Mouse (Mus musculus) WW6 (cell line): Measurements from ENCODE around the gene Pde1c.
"Not testable (repeated sequence)": the region's sequence is repeated elsewhere in the genome, so short reads cannot be mapped to it uniquely, and the experiment has no call there.

ENCODE experiments used
- DNase-seq: peaks from one replicate; pipeline ENCODE4 v3.0.0-alpha.2; 2013; ENCODE audit warnings: low read depth, low spot score

The Pde1c gene

DNA sequence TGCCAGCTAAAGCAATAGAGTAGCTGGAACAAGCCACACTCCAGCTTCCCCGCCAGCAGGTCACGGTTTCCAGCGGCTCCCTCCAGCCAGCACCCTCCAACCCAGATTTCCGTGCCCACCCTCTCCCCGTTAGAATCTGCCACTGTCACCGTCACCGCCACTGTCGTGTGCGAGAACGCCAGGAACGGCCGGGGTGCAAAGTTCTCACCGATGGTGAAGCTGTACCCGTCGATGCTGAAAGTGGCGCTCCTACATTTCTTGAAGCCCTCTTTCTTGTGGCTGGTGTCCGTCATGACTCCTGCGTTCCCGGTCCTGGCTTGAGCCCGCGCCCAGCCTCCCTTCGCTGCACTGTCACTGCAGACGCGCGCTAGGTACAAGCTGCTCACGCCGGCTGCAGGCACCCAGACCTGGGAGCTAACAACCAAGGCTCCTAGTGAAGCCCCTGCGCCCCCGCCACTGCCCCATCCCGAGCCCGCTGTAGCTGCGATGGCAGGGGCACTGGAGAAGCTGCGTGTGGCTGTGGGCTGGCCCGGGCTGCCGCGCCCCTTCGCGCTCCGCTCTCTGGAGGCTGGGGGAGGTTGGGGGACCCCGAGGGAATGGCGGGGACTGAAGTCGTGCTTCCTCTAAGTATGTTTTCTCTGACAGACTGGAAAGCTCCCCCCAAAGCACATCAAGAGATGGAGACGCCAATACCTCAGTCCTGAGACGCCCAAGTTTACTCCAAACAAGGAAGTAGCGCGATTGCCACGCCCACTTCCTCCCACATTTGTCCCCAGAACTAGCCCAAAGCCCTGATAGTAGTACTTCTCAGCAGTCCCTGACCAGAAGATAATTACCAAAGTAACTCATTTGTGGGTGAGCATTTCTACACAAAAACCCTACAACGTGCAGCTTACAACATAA is at the start of gene Pde1c:
Pde1c (minus strand) TSS at position 634 of the 903 bp plus-strand sequence.
- DNase-seq, result peak; percentile 26

DNA sequence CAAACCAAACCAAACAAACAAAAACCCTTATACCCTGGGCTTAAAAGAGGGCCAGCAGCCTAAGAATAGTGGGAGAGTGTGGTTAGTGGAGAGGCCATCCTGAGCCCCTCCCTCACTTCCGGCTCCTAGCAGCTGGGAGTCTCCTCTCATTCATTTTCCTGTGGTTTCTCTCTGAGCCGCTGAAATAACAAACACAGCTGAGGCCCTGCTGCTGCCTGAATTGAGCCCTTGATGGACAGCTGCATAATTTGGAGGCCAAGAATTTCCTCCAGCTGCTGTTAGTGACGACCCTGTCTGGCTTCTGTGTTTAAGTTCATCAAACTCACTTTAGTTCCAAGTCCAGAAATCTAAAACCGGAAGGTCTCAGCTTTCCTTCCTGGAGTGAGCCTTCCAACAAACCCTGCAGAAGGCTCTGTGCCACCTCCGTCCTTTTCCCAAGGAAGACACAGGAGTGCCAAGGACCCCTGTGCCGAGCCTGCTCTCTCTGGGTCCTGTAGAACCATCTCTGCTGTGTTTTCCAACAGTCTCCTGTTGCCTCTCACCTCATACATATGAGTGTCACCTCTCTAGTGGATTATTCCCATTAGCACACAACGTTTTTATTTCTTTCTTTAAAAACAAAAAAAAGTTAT is 48.2 kb upstream of the Pde1c start:
- DNase-seq, result no peak

DNA sequence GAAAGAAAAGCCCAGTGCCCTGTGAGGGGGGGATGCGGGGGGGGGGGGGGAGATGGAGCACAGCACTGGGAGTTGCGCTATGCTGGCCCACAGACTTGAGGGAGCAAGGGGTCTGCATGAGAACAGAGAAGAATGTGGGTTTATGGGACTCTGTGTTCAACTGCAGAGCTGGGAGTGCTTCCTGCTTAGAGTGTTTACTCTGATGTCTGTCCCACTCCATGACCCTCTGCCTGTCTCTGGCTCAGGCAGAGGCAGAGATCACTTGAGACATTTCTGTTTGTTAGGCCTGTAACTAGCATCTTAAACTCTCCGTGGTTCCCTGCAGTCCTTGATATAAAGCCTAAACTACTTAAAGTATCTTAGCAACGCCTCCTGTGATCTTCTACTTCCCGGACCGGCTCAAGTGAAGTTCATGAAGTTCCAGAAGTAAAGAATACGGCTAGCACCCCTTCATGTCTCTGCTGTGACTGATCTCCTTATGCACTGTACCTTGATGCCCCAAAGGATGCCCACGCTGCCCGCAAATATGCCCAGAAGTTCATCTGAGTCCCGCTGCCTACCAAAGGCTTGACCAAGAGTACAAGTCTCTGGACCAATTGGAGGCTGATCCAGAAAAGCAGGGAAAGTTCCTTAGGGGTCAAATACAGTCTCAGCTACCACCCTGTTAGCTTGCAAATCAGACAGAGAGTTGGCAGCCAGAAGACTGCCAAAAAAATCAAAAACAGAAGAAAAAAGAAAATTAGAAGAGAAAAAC is 47.5 kb upstream of the Pde1c start:
- DNase-seq, result no peak

DNA sequence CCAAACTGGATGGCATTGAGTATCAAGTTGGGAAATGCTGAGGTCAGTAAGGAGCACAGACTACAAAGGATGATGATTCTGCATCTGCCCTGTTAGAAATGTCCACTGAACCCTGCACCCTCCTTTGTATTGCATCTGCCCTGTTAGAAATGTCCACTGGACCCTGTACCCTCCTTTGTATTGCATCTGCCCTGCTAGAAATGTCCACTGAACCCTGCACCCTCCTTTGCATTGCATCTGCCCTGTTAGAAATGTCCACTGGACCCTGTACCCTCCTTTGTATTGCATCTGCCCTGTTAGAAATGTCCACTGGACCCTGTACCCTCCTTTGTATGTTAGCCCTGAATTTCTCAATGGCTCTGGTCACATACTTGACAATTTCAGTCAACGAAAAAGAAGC is 40.6 kb upstream of the Pde1c start:
- not testable (repeated sequence) for DNase-seq

DNA sequence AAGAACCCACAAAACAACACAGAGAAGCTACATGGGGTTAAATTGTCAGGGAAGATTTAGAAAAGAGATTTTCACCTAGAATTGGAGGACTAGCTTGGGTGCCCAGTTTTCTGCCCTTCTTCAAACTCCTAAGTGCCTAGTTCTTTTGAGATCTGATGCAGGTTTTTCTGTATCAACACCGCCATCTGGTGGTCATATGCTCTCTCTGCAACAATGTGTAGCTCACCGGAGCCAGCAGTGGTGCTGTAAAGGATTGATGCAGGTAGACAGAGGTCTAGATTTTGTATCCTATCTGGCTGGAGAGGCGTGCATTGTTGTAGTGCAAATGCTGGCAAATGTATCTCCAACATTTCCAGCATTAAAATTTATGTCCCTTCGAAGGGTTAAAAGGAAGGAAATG is 39.4 kb upstream of the Pde1c start:
- DNase-seq, result peak; percentile 34

DNA sequence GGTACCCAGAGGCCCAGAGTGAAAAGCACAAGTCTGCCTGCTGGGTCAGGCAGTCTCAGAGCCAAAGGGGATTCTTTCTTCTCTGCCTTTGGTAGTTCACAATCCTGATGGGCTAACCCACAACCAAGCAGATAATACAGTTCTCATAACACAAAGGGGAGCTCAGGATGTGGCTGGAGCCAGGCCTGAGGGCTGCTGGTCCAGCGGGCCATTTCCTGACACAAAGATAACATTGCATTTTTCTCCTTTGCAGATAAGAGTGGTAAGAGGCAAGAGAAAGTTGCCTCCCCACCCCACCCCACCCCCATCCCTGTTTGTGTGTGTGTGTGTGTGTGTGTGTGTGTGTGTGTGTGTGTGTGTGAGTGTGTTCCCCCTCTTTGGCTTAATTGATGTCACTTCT is 10.7 kb upstream of the Pde1c start:
- DNase-seq, result no peak

DNA sequence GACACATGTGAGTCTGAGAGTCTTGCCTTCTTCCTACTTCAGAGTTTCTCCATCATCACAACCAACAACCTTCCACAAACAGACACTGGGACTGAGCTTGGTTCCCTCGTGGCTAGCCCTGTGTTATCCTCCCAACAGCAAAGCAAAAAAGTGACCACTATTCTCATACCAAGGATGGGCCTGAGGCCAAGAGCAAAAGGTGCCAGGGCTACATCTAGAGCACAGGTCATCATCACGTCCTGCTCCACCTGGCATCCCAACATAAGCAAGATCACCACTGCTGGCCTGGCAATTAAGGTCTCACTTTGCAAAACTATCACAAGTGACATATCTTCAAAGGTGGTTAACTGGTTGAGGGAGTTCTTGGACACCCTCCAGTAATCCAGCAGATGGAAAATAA is 8.0 kb downstream of the Pde1c start:
- DNase-seq, result no peak

GRCm38 (mm10) chr6:56560474-56560888 is 8.4 kb downstream of the Pde1c start:
- DNase-seq, result no peak

DNA sequence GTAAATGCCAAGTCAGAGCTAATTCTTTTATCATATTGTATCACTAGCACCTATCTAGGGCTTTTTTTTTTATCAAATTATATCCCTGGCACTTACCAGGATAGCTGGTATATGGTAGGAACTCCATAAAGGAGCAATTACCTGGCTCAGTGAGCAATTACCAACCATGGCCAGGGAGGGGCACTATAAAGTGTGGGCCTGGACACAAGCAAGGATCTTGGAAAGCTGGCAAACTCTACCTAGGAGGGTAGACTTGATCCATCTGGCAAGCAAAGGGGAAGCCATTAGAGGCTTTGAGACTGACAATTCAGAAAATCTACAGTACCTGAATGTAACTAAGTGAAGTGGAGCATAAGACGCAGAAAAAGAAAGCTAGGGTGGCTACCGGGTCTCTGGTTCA is 10.2 kb downstream of the Pde1c start:
- DNase-seq, result no peak

GRCm38 (mm10) chr6:56555848-56556247 is 13.1 kb downstream of the Pde1c start:
- DNase-seq, result no peak

- DNase-seq, result no peak
Observed at GRCm38 (mm10) chr6:56555382-56555781, 13.5 kb downstream of the Pde1c start.

DNA sequence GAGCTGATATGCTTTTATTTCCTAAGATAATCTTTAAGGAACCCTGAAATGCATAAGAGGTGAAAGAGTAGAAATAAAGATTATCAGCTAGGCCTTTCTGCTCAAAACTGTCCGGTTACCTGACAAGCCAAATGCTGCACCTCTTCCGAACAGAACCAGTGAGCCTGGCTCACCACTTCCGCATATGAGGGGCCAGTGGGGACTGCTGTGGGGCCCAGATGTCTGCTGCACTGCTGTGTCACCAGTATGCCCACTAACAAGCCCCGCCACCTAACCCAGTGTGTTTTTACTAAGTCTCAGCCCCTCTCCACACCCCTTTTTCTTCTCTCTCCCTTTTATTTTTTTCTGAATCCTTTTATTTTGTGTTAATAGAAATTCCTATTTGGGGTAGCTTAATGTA is 17.9 kb downstream of the Pde1c start:
- no peak for DNase-seq

- DNase-seq, result no peak
Observed at GRCm38 (mm10) chr6:56540247-56540646, 28.7 kb downstream of the Pde1c start.

GRCm38 (mm10) chr6:56534653-56535052 is 34.2 kb downstream of the Pde1c start:
- DNase-seq, result no peak

DNA sequence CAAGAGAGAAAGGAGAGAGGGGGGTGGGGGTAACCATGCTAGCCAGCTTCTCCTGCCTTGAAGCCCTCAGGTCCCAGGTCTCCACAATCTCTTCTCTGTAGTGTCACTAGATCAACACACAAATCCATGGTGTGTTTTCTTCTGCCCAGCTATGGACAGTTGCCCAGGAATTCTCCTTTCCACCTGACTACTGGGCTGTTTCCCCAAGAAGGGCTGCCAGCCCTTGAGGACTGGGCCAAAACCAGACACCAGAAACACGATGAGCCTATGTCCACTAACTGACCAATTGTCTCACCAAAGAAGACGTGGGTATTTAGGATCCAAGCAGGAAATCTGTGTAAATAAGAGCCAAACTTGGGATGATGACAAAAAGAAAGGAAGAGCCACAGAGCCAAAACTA is 36.6 kb downstream of the Pde1c start:
- DNase-seq, result no peak

DNA sequence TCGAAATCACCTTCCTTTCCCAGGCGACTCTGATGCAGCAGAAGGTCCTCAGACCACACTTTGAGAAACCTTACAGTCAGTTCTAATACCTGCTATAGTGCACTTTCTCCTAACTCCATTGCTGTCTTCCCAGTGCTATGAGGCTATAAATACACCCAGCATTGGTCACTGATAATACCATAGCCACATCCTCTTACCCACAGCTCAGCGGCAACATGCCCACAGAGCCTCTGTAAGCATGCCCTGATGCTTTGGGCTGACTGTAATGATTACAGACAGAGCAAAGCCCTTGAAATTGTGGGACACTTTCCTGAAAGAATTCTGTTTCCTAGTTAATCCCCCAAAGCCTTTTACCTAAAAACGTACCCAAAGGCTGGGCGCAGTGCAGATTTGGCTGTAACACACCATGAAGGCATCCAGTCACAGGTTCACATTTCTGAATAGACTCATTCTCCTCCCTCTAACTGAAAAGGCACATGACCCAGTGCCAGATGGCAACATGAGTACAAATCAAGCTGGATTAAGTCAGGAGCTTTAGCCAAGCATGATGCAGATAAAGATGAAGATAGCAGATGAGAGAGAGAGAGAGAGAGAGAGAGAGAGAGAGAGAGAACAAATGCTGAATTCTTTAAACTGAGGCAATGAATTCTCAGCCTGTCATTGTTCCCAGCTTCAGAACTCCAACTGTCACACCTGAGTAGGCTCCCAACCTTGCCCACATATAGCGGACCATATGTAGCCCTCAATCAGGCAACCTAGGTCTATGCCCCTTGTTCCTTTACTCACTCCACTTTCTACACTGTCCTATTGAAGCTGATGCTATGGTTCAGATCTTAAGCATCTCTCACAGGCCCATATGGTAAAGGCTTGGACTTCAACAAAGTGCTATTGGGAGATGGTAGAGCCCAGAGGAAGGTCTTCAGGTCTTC is 44.7 kb downstream of the Pde1c start:
- no peak for DNase-seq

DNA sequence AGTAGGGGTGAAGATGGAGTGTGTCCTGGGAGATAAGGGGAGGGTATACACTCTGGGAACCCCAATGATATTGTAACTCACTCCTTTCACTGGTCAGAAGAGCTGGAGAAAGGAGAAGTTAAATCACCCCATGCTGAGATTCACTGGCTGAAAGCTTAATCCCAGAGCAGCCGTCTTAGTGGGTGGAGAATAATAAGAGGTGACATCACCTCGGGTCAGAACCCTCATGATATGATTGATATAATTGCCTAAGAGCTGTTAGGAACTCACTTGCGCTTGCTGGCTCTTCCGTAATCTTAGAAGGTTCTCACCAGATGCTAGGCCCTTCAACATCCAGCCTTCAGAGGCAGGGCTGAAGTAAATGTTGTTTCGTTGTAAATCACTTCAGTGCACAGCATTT is 79.7 kb downstream of the Pde1c start:
- DNase-seq, result no peak

DNA sequence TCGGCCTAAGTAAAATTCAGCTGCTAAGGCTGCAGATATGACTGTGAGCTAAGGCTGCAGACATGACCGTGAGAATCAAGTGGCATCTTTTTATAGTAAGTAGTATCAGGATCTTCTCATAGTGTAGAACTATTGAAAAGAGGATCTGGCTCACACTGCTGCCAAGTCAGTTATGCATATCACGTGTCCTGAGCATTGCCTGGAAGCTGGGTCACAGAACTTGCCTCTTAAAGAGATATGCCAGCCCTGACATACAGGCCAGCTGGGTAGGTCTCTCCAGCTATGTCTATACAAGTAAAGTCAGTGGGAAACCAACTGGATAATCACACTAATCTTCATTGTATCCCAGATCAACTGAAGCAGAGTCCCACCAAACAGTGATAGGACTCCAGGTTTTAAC is 83.8 kb downstream of the Pde1c start:
- no peak for DNase-seq

DNA sequence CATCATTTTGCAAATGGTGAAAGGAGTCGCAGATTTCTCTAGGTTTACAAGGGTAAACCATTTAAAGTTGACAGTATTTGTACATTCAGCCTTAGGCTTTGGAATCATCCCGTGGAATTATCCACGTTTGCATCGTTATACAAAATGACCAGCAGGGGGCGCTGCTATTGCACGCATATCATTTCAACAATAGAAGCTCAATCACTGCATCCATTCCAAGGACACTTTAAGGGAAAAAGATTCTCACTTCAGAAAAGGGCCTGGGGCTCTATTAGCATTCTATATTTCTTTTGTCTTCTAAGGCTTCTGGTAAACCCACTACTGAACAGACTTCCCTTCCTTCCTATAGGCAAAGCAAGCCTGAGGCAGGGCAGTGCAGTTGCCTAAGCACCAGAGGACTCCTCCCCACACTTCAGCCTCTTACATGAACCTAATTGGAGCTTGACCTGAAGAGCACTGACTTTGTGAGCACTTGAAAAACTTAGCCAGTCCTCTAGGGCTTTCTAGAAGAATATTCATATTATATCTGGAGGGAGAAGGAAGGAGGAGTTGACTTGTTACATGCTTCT is 87.9 kb downstream of the Pde1c start:
- no peak for DNase-seq

- DNase-seq, result no peak
Observed at GRCm38 (mm10) chr6:56476581-56476980, 92.3 kb downstream of the Pde1c start.

- DNase-seq, result no peak
Observed at GRCm38 (mm10) chr6:56458098-56458497, 110.8 kb downstream of the Pde1c start.
